Mouse (Mus musculus) brain, embryonic 14.5 days (tissue): ENCODE measurements around the gene Gm498. TPM values are rescaled to one million over a fixed set of nuclear protein-coding genes. Genes with fewer than 3 reads are reported as not detected.

Experiments used
- DNase-seq: peaks from one replicate; pipeline ENCODE4 v3.0.0-alpha.2; 2011; ENCODE audit warnings: low read depth
- CTCF ChIP-seq: fragments of 200-500 bp; IDR thresholded peaks from 2 replicates; pipeline ENCODE4 v1.5.1; 2012; ENCODE audit warnings: inconsistent platforms, mild to moderate bottlenecking, moderate library complexity, borderline replicate concordance; ENCODE audit not compliant: insufficient read depth, insufficient read length; ENCODE audit errors: extremely low read depth
- POLR2A ChIP-seq: fragments of 200-500 bp; IDR thresholded peaks from 2 replicates; pipeline ENCODE4 v1.6.1; 2012; ENCODE audit warnings: mild to moderate bottlenecking, inconsistent platforms, borderline replicate concordance; ENCODE audit not compliant: poor library complexity, insufficient read depth, insufficient read length, severe bottlenecking; ENCODE audit errors: extremely low read depth
- polyA plus RNA-seq: library from polyadenylated mRNA; depleted of rRNA; stranded (reverse); fragments of >200 nt; gene quantifications from 2 replicates; pipeline ENCODE4 v1.2.3, GENCODE M21; 2012; rRNA removed

Gm498 gene
- polyA plus RNA-seq, 1 experiment = not detected

DNA sequence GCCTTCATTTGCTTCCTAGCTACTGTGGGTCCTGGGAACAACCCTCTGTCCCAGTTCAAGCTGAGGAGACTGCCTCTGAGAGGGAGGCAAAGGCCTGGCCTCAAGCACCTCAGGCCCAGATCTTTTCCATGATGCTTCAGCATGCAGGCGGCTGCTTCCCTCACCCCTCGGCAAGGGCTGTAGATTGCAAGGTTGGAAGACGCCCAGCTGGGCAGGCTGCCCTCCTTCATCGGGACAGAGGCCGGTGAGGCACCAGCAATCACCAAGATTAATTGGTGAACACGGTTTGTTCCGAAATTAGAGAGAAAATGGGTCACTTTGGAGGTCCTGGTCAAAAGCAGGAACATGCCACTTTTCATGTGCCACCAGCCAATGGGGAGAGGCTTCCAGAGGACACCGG lies 47.0 kb downstream of the Gm498 start:
- no peak for DNase-seq
- TF ChIP-seq CTCF = no peak
- TF ChIP-seq POLR2A = no peak

DNA sequence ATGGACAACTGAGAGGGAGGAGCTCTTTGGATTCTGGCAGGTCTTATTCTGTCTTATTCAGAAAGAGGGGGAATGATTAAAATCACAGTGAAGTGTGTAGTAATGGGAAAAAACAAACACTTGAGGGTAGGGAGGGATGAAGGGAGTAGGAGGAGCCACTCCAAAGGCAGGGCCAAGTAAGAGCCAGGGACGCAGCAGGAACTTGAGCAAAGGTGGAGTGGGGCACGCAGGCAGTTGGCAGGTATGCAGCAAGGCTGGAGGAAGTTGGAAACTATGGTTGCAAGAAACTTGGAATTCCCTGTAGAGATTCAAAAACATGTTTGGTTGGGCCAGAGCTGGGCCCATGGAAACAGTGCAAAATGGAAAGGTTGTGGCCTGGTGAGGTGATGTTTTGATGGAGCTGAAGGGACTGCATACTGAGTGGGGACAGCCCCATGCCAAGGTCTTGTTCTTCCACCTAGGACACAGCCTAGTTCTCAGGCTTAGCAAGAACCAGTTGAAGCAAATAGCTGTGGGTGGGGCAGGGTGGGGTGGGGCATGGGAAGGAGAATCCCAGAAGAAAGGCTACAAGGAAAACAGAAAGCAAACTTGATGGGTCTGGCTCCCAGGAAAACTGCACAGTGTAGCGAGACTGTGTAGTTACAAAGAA lies 52.5 kb downstream of the Gm498 start:
- no peak for TF ChIP-seq POLR2A
- no peak for TF ChIP-seq CTCF
- no peak for DNase-seq

DNA sequence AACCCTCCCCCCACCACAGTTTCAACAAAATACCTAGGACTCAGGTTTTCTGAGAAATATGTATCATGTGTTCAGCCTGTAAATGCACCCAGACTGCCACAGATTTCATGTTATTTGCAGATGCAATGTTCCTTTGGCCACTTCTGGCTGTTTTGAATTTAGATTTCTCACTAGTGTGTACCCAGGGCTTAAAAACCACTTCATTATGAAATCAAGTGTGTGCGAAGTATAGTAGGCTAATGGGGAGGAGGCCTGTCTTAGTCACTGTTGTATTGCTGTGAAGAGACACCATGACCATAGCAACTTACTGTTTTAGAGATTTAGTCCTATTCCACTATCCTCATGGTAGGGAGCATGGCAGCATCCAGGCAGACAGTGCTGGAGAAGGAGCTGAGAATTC lies 63.3 kb downstream of the Gm498 start:
- DNase-seq = no peak
- TF ChIP-seq POLR2A (no peak), CTCF (no peak)

DNA sequence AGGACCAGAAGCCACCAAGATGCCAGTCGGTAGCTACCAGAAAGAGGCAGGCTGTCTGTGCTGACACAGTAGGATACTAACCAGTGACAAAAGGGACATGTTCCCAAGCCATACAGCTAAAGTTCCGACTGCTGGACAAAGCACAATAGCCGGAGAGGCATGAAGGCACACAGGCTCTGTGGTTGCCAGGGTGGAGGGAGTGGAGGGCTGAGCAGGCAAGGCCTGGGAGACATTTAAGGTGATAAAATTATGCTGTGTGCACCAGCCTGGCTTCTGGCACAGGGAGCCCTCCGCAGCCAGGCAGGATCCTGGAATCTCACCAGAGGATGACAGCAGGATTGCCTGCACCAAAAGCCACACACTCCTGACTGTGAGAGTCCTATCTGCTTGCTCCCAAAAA lies 72.0 kb downstream of the Gm498 start:
- no peak for TF ChIP-seq POLR2A
- no peak for TF ChIP-seq CTCF
- peak; percentile 55 for DNase-seq

DNA sequence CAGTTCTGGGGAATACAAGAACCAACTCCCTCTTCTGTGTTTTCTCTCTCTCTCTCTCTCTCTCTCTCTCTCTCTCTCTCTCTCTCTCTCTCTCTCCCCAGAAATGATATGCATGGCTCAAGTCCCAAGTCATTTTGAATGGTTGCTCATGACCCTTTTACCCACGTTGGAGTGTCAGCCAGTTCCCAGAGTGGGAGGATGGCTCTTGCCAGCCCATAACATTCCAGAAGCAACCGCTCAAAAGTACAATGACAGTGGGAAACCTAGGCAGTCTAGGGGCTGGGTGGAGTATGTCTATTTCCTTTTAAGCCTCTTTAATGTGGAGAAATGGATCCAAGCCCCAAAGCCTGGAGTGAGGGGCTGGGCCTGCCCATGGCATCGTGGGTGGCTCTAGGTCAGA lies 72.8 kb downstream of the Gm498 start:
- TF ChIP-seq POLR2A (no peak), CTCF (no peak)
- DNase-seq = peak; percentile 57

DNA sequence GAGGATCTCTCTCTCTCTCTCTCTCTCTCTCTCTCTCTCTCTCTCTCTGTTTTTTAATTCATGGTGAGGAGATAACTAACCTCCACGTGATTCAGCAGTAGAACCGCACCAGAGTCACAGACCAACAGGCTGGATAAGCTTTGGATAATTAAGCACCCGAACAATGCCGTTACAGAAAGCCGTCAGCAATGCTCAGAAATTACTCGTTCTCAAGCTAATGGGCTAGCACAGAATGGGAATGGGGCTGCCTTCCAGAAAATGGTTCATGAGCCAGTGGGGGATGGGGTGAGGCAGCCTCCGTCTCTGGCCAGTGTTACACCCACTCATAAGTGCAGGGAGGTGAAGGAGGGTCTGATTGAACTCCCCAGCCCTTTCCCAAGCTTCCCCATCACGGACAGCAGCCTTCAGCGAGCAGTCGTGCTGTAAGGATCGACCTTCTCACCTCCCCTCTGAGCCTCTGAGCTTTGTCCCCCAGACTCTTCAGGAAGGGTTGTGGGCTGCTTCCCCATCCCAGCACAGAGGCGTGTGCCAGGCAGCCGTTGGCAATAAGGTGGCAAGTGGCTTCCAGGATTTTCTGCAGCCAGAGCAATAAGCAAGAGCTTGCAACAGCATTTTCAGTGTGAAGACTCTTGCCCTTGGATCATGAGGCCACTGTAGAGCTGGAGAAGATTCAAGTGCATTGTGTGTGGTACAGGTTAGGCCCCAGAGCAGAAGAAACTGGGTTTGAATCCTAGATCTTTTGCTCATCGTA lies 76.5 kb downstream of the Gm498 start:
- TF ChIP-seq POLR2A (no peak), CTCF (no peak)
- peak; percentile 85 for DNase-seq

DNA sequence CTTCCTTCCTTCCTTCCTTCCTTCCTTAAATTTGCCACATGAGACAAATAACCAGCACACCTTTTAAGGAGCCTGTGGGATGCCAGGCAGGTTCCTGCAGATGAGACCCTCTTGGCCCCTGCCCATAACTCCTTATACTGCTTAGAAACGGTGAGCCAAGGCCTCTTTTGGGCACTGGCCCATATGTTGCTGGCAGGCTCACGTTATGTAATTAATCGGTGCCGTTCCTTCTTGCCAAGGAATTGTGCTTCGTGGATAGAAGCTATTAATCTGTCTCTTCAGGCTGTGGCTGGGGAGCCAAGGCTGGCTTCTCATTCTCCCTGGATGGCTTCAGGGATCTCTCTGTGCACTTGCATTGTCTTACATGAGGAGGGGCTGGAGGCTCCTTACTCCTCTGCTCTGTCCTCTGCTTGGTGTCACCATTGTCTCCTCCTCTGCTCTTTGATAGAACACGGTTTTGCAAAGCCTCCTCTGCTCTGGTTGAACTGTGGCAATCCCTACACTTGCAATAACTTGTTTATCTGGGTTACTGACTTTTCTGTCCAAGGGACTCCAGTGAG lies 77.9 kb downstream of the Gm498 start:
- no peak for TF ChIP-seq POLR2A
- no peak for TF ChIP-seq CTCF
- DNase-seq = peak; percentile 89

Other genes starting within 250 kb of the Gm498 start
- 0.29 and 0.31 TPM in 2 replicates for gene Tnfrsf26, start 238.1 kb upstream of the Gm498 start, polyA plus RNA-seq
- 5.5 and 6.1 TPM in 2 replicates for gene Tnfrsf22, start 217.2 kb upstream of the Gm498 start, polyA plus RNA-seq
- 1.5 and 2.3 TPM in 2 replicates for gene Tnfrsf23, start 181.0 kb upstream of the Gm498 start, polyA plus RNA-seq
- gene Osbpl5, start 109.9 kb upstream of the Gm498 start, polyA plus RNA-seq = 52.0 and 59.1 TPM in 2 replicates
- gene Mrgprg, start 99.8 kb upstream of the Gm498 start, polyA plus RNA-seq = not detected in 2 replicates
- 6.4 and 10.5 TPM in 2 replicates for gene Mrgpre, start 82.3 kb upstream of the Gm498 start, polyA plus RNA-seq
- 11.7 and 17.1 TPM in 2 replicates for gene Nadsyn1, start 44.0 kb upstream of the Gm498 start, polyA plus RNA-seq
- gene Dhcr7, start 43.7 kb upstream of the Gm498 start, polyA plus RNA-seq = 106 and 117 TPM in 2 replicates
- 18.8 and 32.5 TPM in 2 replicates for gene Shank2, start 135.1 kb downstream of the Gm498 start, polyA plus RNA-seq